Mouse (Mus musculus): Measurements from ENCODE around the gene Slamf7. TPM values are rescaled to one million over a fixed set of nuclear protein-coding genes. Genes with fewer than 3 reads are reported as not detected.

Slamf7 gene
- polyA plus RNA-seq, 1 experiment from 2014 or later = 5.7 TPM

DNA sequence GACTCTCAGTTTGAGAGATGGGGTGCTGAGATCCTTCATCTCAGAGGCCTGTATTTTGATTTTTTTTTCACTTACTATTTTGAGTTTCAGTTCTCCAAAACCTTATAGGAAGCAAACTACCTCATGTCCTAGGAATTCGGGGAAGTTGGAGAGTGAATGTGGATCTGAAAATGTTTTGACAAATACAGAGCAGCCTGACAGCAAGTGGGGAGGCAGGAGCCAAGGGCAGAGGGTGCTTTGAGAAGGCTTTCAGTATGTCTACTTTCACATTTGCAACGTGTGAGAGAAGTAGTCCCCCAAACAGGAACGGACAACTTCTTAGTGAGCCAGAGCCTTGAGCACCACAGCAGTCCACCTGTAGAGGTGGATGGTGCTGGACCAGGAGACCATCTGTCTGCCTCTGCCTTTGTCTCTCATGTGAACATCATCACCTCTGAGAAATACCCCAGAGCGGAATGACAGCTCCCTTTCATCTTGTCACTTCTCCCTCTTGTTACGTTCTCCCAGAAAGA, 6.3 kb downstream of the Slamf7 start:
- Histone ChIP-seq H3K27me3 (ENCODE audit: insufficient read depth, low read length) (no peaks in the 10 kb centered on the region), H3K4me1 (ENCODE audit: insufficient read depth) (no peaks in the 10 kb centered on the region), H3K9ac (replicated peaks) (no peak overlapping the region), H3K27ac (ENCODE audit: low read depth) (no peak overlapping the region), H3K4me2 (ENCODE audit: low read depth, low read length) (peak overlapping the region; percentile 10; the same call in 1 of the 2 replicates), H3K36me3 (replicated peaks; ENCODE audit: insufficient read depth, low read length) (no peaks in the 10 kb centered on the region), H3K9me3 (ENCODE audit: low read length) (no peaks in the 10 kb centered on the region), H3K4me3 (ENCODE audit: low read depth, low read length) (no peak overlapping the region)
- no peak for ATAC-seq
- TF ChIP-seq EP300 (IDR thresholded peaks at IDR 0.05; ENCODE audit: low read depth) = no peak
- TF ChIP-seq CTCF (IDR thresholded peaks at IDR 0.05; ENCODE audit: low read depth) = no peak
- 55% methylated on average over 5 of the region's 5 CpGs for WGBS (ENCODE audit: insufficient replicate concordance)
- no peak for DNase-seq

DNA sequence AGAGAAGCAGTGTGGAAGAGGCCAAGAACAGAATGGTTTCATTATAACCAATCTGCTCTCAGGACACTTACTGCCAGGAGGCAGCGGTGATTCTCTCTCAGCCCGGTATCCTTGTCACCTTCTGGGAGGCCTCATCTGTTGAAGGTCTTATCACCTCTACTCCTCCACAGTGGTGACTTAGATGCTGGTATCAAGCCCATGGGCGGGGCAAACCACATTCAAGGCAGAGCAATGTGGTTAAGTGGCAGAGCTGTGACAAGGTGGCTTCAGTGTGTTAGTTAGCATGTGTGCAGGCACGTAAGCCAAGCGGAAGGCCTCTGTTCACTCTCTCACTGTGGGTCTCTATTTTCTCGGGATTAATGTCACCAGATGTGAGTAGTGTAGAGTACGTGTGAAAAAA, 9.2 kb downstream of the Slamf7 start:
- no peak overlapping the region for H3K4me3 ChIP-seq (ENCODE audit: low read depth, low read length)
- no peaks in the 10 kb centered on the region for H3K27me3 ChIP-seq (ENCODE audit: insufficient read depth, low read length)
- WGBS (ENCODE audit: insufficient replicate concordance) = 47% methylated on average over 7 of the region's 7 CpGs
- no peaks in the 10 kb centered on the region for H3K9me3 ChIP-seq (ENCODE audit: low read length)
- no peak overlapping the region for H3K27ac ChIP-seq (ENCODE audit: low read depth)
- DNase-seq (peak; percentile 39), ATAC-seq (peak; percentile 84)
- H3K4me2 ChIP-seq (ENCODE audit: low read depth, low read length) = no peak overlapping the region
- H3K9ac ChIP-seq (replicated peaks) = no peak overlapping the region
- TF ChIP-seq CTCF (IDR thresholded peaks at IDR 0.05; ENCODE audit: low read depth) (no peak), EP300 (IDR thresholded peaks at IDR 0.05; ENCODE audit: low read depth) (peak; percentile 64)
- H3K4me1 ChIP-seq (ENCODE audit: insufficient read depth) = no peaks in the 10 kb centered on the region
- no peaks in the 10 kb centered on the region for H3K36me3 ChIP-seq (replicated peaks; ENCODE audit: insufficient read depth, low read length)

- Histone ChIP-seq H3K36me3 (replicated peaks; ENCODE audit: insufficient read depth, low read length) (no peaks in the 10 kb centered on the region), H3K9me3 (ENCODE audit: low read length) (no peaks in the 10 kb centered on the region), H3K4me2 (ENCODE audit: low read depth, low read length) (no peak overlapping the region), H3K4me1 (ENCODE audit: insufficient read depth) (no peaks in the 10 kb centered on the region), H3K27ac (ENCODE audit: low read depth) (no peak overlapping the region), H3K27me3 (ENCODE audit: insufficient read depth, low read length) (no peaks in the 10 kb centered on the region), H3K9ac (replicated peaks) (no peak overlapping the region), H3K4me3 (ENCODE audit: low read depth, low read length) (no peak overlapping the region)
- no peak for DNase-seq
- WGBS (ENCODE audit: insufficient replicate concordance) = 83% methylated on average over 6 of the region's 6 CpGs
- no peak for ATAC-seq
- TF ChIP-seq EP300 (IDR thresholded peaks at IDR 0.05; ENCODE audit: low read depth) (no peak), CTCF (IDR thresholded peaks at IDR 0.05; ENCODE audit: low read depth) (no peak)
These were observed 12.0 kb downstream of the Slamf7 start for GRCm38 (mm10) chr1:171640796-171641195.

GRCm38 (mm10) chr1:171638686-171639085, 14.1 kb downstream of the Slamf7 start:
- Histone ChIP-seq H3K9ac (replicated peaks) (no peak overlapping the region), H3K27ac (ENCODE audit: low read depth) (no peak overlapping the region), H3K4me2 (ENCODE audit: low read depth, low read length) (no peak overlapping the region), H3K27me3 (ENCODE audit: insufficient read depth, low read length) (no peaks in the 10 kb centered on the region), H3K4me1 (ENCODE audit: insufficient read depth) (no peaks in the 10 kb centered on the region), H3K4me3 (ENCODE audit: low read depth, low read length) (no peak overlapping the region), H3K36me3 (replicated peaks; ENCODE audit: insufficient read depth, low read length) (no peaks in the 10 kb centered on the region), H3K9me3 (ENCODE audit: low read length) (no peaks in the 10 kb centered on the region)
- ATAC-seq = no peak
- WGBS (ENCODE audit: insufficient replicate concordance) = 55% methylated on average over 2 of the region's 2 CpGs
- no peak for DNase-seq
- TF ChIP-seq EP300 (IDR thresholded peaks at IDR 0.05; ENCODE audit: low read depth) (no peak), CTCF (IDR thresholded peaks at IDR 0.05; ENCODE audit: low read depth) (no peak)

DNA sequence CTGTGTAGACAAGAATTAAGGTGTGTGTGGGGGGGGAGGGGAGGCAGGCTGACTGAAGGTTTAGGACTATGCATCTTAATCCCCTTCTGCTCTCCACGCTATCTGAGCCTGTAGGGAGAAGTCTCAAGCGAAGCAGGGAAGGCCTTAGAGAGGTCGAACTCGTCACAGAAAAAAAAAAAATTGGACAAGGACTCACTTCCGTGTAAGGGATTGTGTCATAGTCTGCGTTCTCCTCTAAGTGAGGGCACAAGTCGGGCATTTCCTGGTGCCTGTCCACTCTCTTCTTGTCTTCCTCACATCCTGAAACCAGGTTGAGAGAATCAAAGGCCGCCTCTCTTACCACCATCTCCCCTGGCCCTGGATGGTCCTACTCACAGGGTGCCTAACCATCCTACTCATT, 15.7 kb downstream of the Slamf7 start:
- H3K36me3 ChIP-seq (replicated peaks; ENCODE audit: insufficient read depth, low read length) = no peaks in the 10 kb centered on the region

GRCm38 (mm10) chr1:171635696-171636095, 17.1 kb downstream of the Slamf7 start:
- no peaks in the 10 kb centered on the region for H3K36me3 ChIP-seq (replicated peaks; ENCODE audit: insufficient read depth, low read length)
- no peak overlapping the region for H3K9ac ChIP-seq (replicated peaks)
- DNase-seq (no peak), ATAC-seq (no peak)
- no peaks in the 10 kb centered on the region for H3K27me3 ChIP-seq (ENCODE audit: insufficient read depth, low read length)
- no peak overlapping the region for H3K4me2 ChIP-seq (ENCODE audit: low read depth, low read length)
- 59% methylated on average over 6 of the region's 6 CpGs for WGBS (ENCODE audit: insufficient replicate concordance)
- peaks cover 7% of the 10 kb centered on the region for H3K4me1 ChIP-seq (ENCODE audit: insufficient read depth)
- no peak overlapping the region for H3K27ac ChIP-seq (ENCODE audit: low read depth)
- H3K9me3 ChIP-seq (ENCODE audit: low read length) = no peaks in the 10 kb centered on the region
- no peak overlapping the region for H3K4me3 ChIP-seq (ENCODE audit: low read depth, low read length)
- no peak for TF ChIP-seq EP300 (IDR thresholded peaks at IDR 0.05; ENCODE audit: low read depth)
- no peak for TF ChIP-seq CTCF (IDR thresholded peaks at IDR 0.05; ENCODE audit: low read depth)

More for the DNA sequence above, 15.7 kb downstream of the Slamf7 start:
- DNase-seq (no peak), ATAC-seq (peak; percentile 23; the same call in 1 of the 2 replicates)
- TF ChIP-seq CTCF (IDR thresholded peaks at IDR 0.05; ENCODE audit: low read depth) (no peak), EP300 (IDR thresholded peaks at IDR 0.05; ENCODE audit: low read depth) (no peak)
- H3K4me3 ChIP-seq (ENCODE audit: low read depth, low read length) = no peak overlapping the region
- no peak overlapping the region for H3K4me2 ChIP-seq (ENCODE audit: low read depth, low read length)
- H3K9me3 ChIP-seq (ENCODE audit: low read length) = no peaks in the 10 kb centered on the region
- H3K27me3 ChIP-seq (ENCODE audit: insufficient read depth, low read length) = no peaks in the 10 kb centered on the region
- H3K27ac ChIP-seq (ENCODE audit: low read depth) = no peak overlapping the region
- no peak overlapping the region for H3K9ac ChIP-seq (replicated peaks)
- H3K4me1 ChIP-seq (ENCODE audit: insufficient read depth) = 0 out of 2 replicates have a peak, but pooled peaks cover 2% of the 10 kb centered on the region
- 64% methylated on average over 8 of the region's 8 CpGs for WGBS (ENCODE audit: insufficient replicate concordance)

Measured in liver, postnatal 0 days (tissue).